Mouse (Mus musculus): ENCODE measurements around the gene Ifitm6. TPM values are rescaled to one million over a fixed set of nuclear protein-coding genes. Genes with fewer than 3 reads are reported as not detected.
"Not testable (repeated sequence)": the region's sequence is repeated elsewhere in the genome, so short reads cannot be mapped to it uniquely, and the experiment has no call there.

Ifitm6 gene
- total RNA-seq, 2 experiments from 2014 or later: not detected

DNA sequence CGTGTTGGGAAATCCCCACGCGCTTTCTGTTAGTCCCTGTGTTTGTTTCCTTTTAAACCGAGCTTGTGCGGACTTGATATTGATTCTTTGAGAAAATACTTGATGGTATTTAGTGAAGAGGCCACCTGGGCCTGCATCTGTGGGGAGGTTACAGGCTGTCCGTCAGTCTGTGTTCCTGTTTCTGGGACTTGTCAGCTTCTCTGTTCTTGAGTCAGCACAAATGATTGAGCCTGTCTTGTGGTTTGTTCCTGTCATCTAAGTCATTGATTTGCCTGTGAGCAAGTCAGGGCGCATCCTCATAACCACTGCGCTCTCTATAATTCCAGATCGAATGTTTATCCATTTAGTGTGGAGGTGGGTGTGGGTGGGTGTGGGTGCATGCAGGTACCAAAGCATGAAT, 41.0 kb downstream of the Ifitm6 start:
- intact Hi-C loops (cut with DNase I); DNase-seq: not testable (repeated sequence)

DNA sequence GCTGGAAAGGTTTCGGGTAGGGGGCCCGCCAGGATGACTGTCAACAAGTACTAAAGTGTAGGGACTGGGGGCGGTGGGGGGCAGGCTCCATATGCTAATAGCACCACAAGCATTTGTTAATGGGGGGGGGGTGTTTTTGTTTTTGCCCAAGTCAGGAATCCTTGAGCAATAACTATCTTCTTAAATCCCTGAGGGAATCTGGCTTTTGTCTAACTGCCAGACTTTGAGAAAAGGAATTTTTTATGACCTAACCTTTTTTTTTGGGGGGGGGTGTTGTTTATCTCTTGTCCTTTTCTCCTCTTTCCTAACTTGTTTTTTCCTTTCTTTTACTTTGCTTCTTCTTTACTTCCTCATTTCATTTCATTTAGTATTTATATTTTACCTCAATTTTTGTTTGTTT, 42.3 kb downstream of the Ifitm6 start:
- intact Hi-C loops (cut with DNase I): no loop called here
- no peak for DNase-seq

DNA sequence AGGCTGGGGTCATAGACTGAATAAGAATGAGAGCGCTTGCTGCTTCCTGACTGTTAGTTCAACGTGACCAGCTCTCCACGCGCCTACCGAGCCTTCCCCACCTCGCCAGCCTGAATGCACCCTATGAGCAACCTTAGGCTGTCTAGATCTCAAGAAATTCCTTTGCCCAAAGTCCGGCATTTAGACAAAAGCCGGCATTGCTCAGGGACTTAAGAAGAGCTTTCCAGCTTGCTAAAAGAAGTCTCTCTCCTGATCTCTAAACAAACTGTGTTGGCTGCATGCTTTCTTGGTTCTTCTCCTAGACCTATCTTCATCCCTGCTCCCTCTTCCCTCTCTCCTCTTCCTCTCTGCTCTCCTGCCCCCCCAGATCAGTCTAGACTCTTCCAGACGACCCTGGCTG, 42.8 kb downstream of the Ifitm6 start:
- no peak for DNase-seq
- intact Hi-C loops (cut with DNase I): no loop called here

DNA sequence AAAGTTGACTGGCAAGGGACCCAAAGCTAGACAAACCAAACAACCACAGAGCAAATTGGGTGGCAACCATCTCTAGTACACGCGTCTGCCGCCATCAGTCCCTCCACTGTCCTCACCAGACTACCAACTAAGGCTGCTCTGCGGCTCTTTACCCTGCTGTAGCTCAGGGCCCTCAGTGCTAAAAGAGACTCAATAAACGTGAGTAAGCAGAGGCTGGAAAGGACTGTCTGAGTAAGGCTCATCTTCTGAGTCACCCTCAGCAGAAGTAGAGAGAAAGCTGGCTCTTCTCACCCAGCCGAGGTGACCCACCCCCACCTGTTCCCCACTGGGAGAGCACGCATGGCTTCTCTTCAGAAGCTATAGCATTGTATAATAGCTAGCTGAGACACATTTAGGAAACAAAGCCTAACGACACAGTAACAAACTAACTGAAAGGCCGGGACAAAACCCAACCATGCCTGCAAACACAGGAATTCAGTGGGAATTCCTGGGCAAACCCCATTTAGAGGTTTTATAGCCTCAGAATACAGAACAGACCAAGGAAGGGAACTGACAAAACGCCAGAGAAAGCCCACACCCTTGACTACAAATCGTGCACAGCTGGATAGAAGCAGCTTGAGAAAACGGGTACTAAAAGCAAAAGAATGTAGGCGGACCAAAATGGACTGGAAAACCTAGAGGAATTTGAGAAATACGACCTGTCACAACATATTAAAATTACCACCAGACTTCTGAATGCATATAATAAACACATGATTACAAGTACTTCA, 44.1 kb downstream of the Ifitm6 start:
- no peak for DNase-seq
- intact Hi-C loops (cut with DNase I): no loop called here

DNA sequence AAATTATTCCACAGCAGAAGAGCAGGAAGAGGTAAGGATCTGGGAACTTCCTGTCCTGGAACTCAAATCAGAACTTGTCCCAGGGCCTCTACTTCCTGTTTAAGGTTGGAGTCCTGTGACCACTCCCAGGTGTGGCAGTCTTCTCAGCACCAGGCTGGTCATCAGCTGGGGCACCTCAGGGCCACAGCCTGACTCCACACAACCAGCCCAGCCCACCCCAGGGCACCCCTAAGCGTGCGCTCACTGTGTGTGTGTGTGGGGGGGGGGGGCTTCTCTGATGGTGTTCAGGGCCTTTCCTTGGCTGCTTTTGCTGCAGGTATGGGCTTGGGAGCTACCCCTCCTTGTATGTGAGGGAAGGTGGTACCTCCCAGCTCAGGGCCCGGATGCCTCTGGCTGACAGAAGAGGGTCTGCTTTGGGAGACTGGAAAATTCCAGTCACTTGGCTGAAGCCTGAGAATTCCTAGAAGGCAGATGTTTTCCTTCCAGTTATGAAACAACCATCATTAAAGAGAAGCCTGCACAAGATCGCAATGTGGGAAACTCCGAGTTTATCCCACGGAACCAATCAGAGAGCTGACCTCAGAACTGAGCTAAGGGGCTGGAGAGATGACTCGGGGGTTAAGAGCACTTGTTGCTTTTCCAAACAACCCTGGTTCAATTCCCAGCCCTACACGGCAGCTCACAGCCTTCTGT, 46.1 kb downstream of the Ifitm6 start:
- no peak for DNase-seq

DNA sequence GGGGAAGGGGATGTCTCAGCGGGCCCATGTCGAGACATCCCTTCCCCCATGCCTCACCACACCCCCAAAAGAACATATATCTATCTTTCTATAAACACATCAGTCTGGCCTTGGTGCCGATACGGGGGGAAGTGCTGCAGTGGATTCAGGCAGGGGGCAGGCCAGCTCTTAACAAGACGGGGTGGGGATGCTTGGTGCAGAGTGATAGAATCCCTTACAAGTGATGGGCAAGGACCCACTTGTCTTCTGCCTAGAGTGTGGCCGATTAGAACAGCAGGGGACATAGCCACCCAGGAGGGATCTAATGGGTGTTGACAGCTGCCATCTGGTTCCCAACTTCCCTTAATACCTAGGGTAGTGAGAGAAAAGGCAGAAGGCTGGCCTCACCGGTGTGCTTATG, 46.8 kb downstream of the Ifitm6 start:
- intact Hi-C loops (cut with DNase I): no loop called here

More for the DNA sequence above, 46.1 kb downstream of the Ifitm6 start:
- intact Hi-C loops (cut with DNase I): no loop called here

DNA sequence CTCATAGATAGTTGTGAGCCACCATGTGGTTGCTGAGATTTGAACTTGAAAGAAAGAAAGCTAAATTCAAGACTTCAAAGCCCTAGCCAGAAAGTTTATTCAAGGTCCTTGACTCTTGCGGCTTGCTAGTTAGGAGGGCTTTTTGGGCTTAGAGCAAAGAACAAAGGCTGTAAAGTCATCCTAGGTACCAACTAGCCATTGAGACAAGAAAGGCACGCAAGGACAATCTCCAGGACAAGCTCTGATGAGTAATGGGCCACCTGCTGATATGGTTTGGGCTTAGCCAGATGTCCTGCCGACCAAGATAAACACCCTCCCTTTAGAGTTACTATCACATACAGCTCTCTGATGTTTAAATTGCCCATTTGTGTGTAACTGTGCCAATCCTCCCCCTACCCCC, 49.0 kb downstream of the Ifitm6 start:
- DNase-seq; intact Hi-C loops (cut with DNase I): not testable (repeated sequence)

More for the DNA sequence above, 46.8 kb downstream of the Ifitm6 start:
- DNase-seq: no peak

DNA sequence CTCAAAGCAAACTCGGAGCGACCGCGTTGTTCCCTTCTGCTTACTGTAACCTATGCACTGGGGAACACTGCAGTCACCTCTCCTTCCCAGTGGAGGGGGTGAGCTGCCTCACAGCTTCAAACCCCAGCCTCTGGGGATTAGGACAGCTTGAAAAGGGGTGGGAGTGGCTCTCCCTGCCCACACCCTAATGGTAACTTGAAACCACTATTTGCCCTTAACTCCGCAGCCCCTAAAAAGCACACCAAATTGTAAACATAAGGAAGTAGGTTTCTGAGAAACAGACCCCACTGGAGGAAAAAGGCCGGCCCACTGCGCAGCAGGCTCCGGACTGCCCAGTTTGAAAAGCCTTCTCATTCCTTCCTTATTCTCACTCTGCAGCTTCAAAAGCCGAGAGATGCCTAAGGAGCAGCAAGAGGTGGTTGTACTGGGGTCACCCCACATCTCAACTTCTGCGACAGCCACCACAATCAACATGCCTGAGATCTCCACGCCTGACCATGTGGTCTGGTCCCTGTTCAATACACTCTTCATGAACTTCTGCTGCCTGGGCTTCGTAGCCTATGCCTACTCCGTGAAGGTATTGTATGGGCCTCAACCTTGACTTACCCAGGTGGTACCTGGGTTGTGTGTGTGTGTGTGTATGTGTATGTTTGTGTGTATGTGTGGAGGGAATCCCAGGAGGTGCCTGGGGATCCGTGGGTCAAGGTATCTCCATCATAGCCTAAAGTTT, 49.7 kb downstream of the Ifitm6 start:
- DNase-seq: no peak
- intact Hi-C loops (cut with DNase I): no loop called here

DNA sequence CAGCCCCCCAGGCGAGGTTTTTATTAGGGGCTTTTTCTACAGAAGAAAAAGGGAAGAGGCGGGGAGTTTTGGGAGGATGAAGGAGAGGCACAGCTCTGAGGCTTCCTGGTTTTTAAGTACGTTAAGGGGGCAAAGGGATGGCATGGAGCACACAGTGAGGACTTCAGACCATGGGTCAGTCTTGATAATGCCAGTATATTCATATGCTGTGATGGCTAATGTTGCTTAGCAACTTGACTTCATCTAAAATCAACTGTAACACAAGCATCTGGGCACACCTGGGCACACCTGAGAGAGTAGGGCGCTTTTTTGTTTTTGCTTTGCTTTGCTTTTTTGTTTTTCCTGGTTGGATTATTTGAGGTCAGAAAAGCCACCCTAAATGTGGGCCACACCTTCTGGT, 50.8 kb downstream of the Ifitm6 start, which contains the start of gene Ifitm1:
TSS of gene Ifitm1 (plus strand) at position 301 of the 400 bp plus-strand sequence.
- no peak for DNase-seq
- intact Hi-C loops (cut with DNase I): no loop called here

Other genes starting within 250 kb of the Ifitm6 start
- gene Syce1, start 230.1 kb downstream of the Ifitm6 start, total RNA-seq (2021): not detected
- under 1 TPM in 1 of 2 experiments, not detected in 1; 0.07 TPM for gene Zfp941, start 195.7 kb downstream of the Ifitm6 start, total RNA-seq (2021)
- not detected for gene Urah, start 182.9 kb downstream of the Ifitm6 start, total RNA-seq (2021)
- not detected for gene Scgb1c1, start 172.4 kb downstream of the Ifitm6 start, total RNA-seq (2021)
- not detected for gene Odf3, start 170.1 kb downstream of the Ifitm6 start, total RNA-seq (2021)
- gene Gm45785, start 161.6 kb downstream of the Ifitm6 start, total RNA-seq (2021): not detected
- gene Ric8a, start 161.0 kb downstream of the Ifitm6 start, total RNA-seq (2021): 10 to 100 TPM; 12.6 to 14.9 TPM
- gene Bet1l, start 160.3 kb downstream of the Ifitm6 start, total RNA-seq (2021): 1 to 10 TPM; 5.2 to 7.9 TPM
- gene Psmd13, start 136.0 kb downstream of the Ifitm6 start, total RNA-seq (2021): 10 to 100 TPM; 78.3 to 78.9 TPM
- gene Sirt3, start 135.6 kb downstream of the Ifitm6 start, total RNA-seq (2021): 10 to 100 TPM; 26.0 to 26.3 TPM
- gene Cox8b, start 117.5 kb downstream of the Ifitm6 start, total RNA-seq (2021): 1,000 to 10,000 TPM; 1,837 to 1,924 TPM
- not detected for gene Nlrp6, start 97.0 kb downstream of the Ifitm6 start, total RNA-seq (2021)
- gene Pgghg, start 76.5 kb downstream of the Ifitm6 start, total RNA-seq (2021): 1 to 10 TPM; 3.6 to 4.6 TPM
- under 1 TPM in 1 of 2 experiments, not detected in 1; 0.35 TPM for gene Ifitm5, start 67.6 kb downstream of the Ifitm6 start, total RNA-seq (2021)
- gene Gm45717, start 62.0 kb downstream of the Ifitm6 start, total RNA-seq (2021): not detected
- 10 to 100 TPM; 50.9 to 51.8 TPM for gene Ifitm2, start 61.9 kb downstream of the Ifitm6 start, total RNA-seq (2021)
- gene Ifitm1, start 50.7 kb downstream of the Ifitm6 start, total RNA-seq (2021): under 1 TPM in 1 of 2 experiments, not detected in 1; 0.77 TPM
- 10 to 100 TPM; 30.2 to 45.6 TPM for gene Ifitm3, start 7.2 kb downstream of the Ifitm6 start, total RNA-seq (2021)
- gene Gm17387, start 11.2 kb upstream of the Ifitm6 start, total RNA-seq (2021): not detected
- gene B4galnt4, start 43.2 kb upstream of the Ifitm6 start, total RNA-seq (2021): under 1 TPM; 0.20 to 0.22 TPM
- under 1 TPM in 1 of 2 experiments, not detected in 1; 0.12 TPM for gene Pkp3, start 60.3 kb upstream of the Ifitm6 start, total RNA-seq (2021)
- gene Sigirr, start 82.6 kb upstream of the Ifitm6 start, total RNA-seq (2021): 1 to 10 TPM; 1.7 to 2.0 TPM
- not detected for gene Ano9, start 99.9 kb upstream of the Ifitm6 start, total RNA-seq (2021)
- gene Ptdss2, start 104.5 kb upstream of the Ifitm6 start, total RNA-seq (2021): 10 to 100 TPM; 15.9 to 18.7 TPM
- 10 to 100 TPM; 41.8 to 45.9 TPM for gene Rnh1, start 154.9 kb upstream of the Ifitm6 start, total RNA-seq (2021)
- 100 to 1,000 TPM; 148 to 163 TPM for gene Hras, start 176.1 kb upstream of the Ifitm6 start, total RNA-seq (2021)
- gene Lrrc56, start 176.2 kb upstream of the Ifitm6 start, total RNA-seq (2021): 1 to 10 TPM; 2.0 to 2.1 TPM
- gene Lmntd2, start 196.2 kb upstream of the Ifitm6 start, total RNA-seq (2021): not detected
- under 1 TPM in 1 of 2 experiments, not detected in 1; 0.59 TPM for gene Rassf7, start 197.9 kb upstream of the Ifitm6 start, total RNA-seq (2021)
- 10 to 100 TPM; 19.2 to 20.6 TPM for gene Phrf1, start 210.9 kb upstream of the Ifitm6 start, total RNA-seq (2021)
- gene Irf7, start 248.6 kb upstream of the Ifitm6 start, total RNA-seq (2021): 1 to 10 TPM in 1 of 2 experiments, under 1 TPM in 1; 0.71 to 2.5 TPM

Measured in gastrocnemius, postnatal 36 days (tissue).